19 mouse cellular contexts compared by ENCODE assay signal in the genomic region with DNA sequence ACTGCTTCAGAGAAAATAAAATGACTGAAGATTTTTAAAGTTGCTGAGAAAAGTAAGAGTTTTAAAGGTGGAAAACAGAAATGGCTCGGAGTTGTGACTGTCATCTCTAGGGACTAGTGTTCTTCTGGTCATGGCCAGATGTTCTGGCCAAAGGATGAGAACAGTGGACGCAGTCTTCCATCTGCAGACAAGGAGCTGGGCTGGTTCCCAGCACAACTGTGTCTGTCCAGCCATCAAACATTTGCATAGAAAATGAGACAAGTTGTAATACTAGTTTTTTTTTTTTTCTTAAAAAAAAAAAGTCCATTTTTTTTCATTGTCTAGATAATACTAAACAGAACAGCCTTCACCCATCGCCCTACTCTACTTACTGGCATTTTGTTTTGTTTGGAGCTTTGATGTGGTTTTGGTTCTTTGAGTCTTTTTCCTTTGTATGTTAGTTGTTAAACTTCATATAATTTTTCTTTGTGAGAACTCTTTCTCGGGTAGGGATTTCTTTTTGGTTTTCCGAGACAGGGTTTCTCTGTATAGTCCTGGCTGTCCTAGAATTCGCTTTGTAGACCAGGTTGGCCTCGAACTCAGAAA. TPM values are rescaled to one million over a fixed set of nuclear protein-coding genes. Genes with fewer than 3 reads are reported as not detected.
A peak's percentile ranks its signal among the peaks of the same experiment; 100 is the strongest.
DNase-seq lines count a peak whose midpoint lies in the region; ATAC-seq and TF ChIP-seq lines count a peak whose summit lies in the region.
"Had no signal": no experiment of that assay in that cellular context is flagged by ENCODE, and none has a peak within 500 bp of the region (broad histone marks: within the 10 kb centered on the region; RNA-seq: fewer than 3 reads in every experiment).

No protein-coding gene starts in this region.

- H3K9me3 ChIP-seq in stomach, embryonic 16.5 days (replicated peaks; ENCODE audit: control insufficient read depth, low read length) = no peaks in the 10 kb centered on the region
- no peaks in the 10 kb centered on the region for H3K9me3 ChIP-seq in stomach, postnatal 0 days (ENCODE audit: control insufficient read depth, low read length)
- H3K9me3 ChIP-seq in heart, embryonic 16.5 days (replicated peaks; ENCODE audit: control insufficient read depth, low read length) = no peaks in the 10 kb centered on the region
- H3K9me3 ChIP-seq: embryonic facial prominence, embryonic 10.5 days; G1E; heart, embryonic 15.5 days; limb, embryonic 15.5 days; liver, embryonic 15.5 days; midbrain, embryonic 10.5 days had no signal

- intact Hi-C loops in left cerebral cortex, postnatal 4 days (cut with DNase I) = loop anchor here (5.0 kb wide), 1 partner anchor 318 kb away; no protein-coding TSS in a partner anchor

- no peak overlapping the region for H3K4me2 ChIP-seq in stomach, embryonic 16.5 days (ENCODE audit: low read depth, low read length)
- H3K4me2 ChIP-seq in stomach, postnatal 0 days (replicated peaks; ENCODE audit: low read depth) = no peak overlapping the region
- H3K4me2 ChIP-seq in heart, embryonic 16.5 days (ENCODE audit: low read depth, low read length) = no peak overlapping the region
- H3K4me2 ChIP-seq: heart, embryonic 15.5 days; hindbrain, embryonic 14.5 days; limb, embryonic 15.5 days; liver, embryonic 15.5 days had no signal

- peaks cover 17% of the 10 kb centered on the region for H3K4me1 ChIP-seq in stomach, embryonic 16.5 days (ENCODE audit: control insufficient read depth, insufficient read depth, low read length)
- H3K4me1 ChIP-seq in stomach, postnatal 0 days (replicated peaks; ENCODE audit: control insufficient read depth, insufficient read depth) = 0 out of 2 replicates have a peak, but pooled peaks cover 2% of the 10 kb centered on the region
- peaks cover 14% of the 10 kb centered on the region for H3K4me1 ChIP-seq in heart, embryonic 16.5 days (ENCODE audit: control insufficient read depth, insufficient read depth, low read length)

- no peak for TF ChIP-seq EP300 in stomach, postnatal 0 days (optimal IDR thresholded peaks at IDR 0.05)

- H3K4me3 ChIP-seq in stomach, embryonic 16.5 days (replicated peaks; ENCODE audit: low read length) = no peak overlapping the region
- H3K4me3 ChIP-seq in stomach, postnatal 0 days (ENCODE audit: low read depth, low read length) = no peak overlapping the region
- H3K4me3 ChIP-seq in heart, embryonic 16.5 days (ENCODE audit: low read length) = no peak overlapping the region
- H3K4me3 ChIP-seq: embryonic facial prominence, embryonic 10.5 days; heart, embryonic 15.5 days; limb, embryonic 15.5 days; liver, embryonic 15.5 days; midbrain, embryonic 10.5 days had no signal

- WGBS in stomach, embryonic 16.5 days = 88% methylated on average over 7 of the region's 7 CpGs
- WGBS in stomach, postnatal 0 days = 88% methylated on average over 7 of the region's 7 CpGs
- WGBS in heart, embryonic 16.5 days = 89% methylated on average over 7 of the region's 7 CpGs

- DNase-seq in stomach, postnatal 0 days (ENCODE audit: low spot score) = no peak
- DNase-seq in left cerebral cortex, postnatal 4 days = no peak
- no peak for DNase-seq in urinary bladder, adult 2 months (ENCODE audit: low spot score)
- no peak for DNase-seq in MN1 (ENCODE audit: low spot score)
- DNase-seq: cerebellum, adult 2 months; spleen, adult 18-20 months; thymus, adult 2 months had no signal

- peak overlapping the region; percentile 8; the same call in 1 of the 2 replicates for H3K27ac ChIP-seq in stomach, embryonic 16.5 days (ENCODE audit: low read length)
- H3K27ac ChIP-seq in stomach, postnatal 0 days (replicated peaks) = no peak overlapping the region
- 0 out of 2 replicates have a peak overlapping the region, but pooled peaks have one; percentile 26 for H3K27ac ChIP-seq in heart, embryonic 16.5 days (ENCODE audit: low read length)
- H3K27ac ChIP-seq: embryonic facial prominence, embryonic 10.5 days; heart, embryonic 15.5 days; hindbrain, embryonic 14.5 days; kidney, postnatal 0 days; limb, embryonic 15.5 days; macrophage; midbrain, embryonic 10.5 days had no signal

- ATAC-seq in stomach, embryonic 16.5 days (ENCODE audit: insufficient read depth, low FRiP score) = no peak
- ATAC-seq in stomach, postnatal 0 days (ENCODE audit: low FRiP score, low TSS enrichment) = no peak
- ATAC-seq in activated CD4-positive, CD25-positive, alpha-beta regulatory T cell, adult 4 months = peak; percentile 52
- ATAC-seq in heart, embryonic 16.5 days (replicated peaks; ENCODE audit: extremely low read depth, insufficient read depth, low FRiP score) = no peak

- H3K27me3 ChIP-seq in stomach, embryonic 16.5 days (ENCODE audit: control insufficient read depth, insufficient read depth, low read length) = no peaks in the 10 kb centered on the region
- no peaks in the 10 kb centered on the region for H3K27me3 ChIP-seq in stomach, postnatal 0 days (ENCODE audit: control insufficient read depth, insufficient read depth, low read length)
- no peaks in the 10 kb centered on the region for H3K27me3 ChIP-seq in heart, embryonic 16.5 days (ENCODE audit: control insufficient read depth, insufficient read depth, low read length)
- H3K27me3 ChIP-seq: heart, embryonic 15.5 days; limb, embryonic 15.5 days; liver, embryonic 15.5 days had no signal

- TF ChIP-seq CTCF in stomach, postnatal 0 days (IDR thresholded peaks at IDR 0.05; ENCODE audit: low read depth) = no peak

- H3K9ac ChIP-seq in stomach, embryonic 16.5 days (ENCODE audit: low read length) = no peak overlapping the region
- no peak overlapping the region for H3K9ac ChIP-seq in stomach, postnatal 0 days (ENCODE audit: low read length)
- no peak overlapping the region for H3K9ac ChIP-seq in heart, embryonic 16.5 days (ENCODE audit: low read length)
- H3K9ac ChIP-seq: heart, embryonic 15.5 days; hindbrain, embryonic 14.5 days; limb, embryonic 15.5 days; liver, embryonic 15.5 days had no signal

- no peaks in the 10 kb centered on the region for H3K36me3 ChIP-seq in stomach, embryonic 16.5 days (ENCODE audit: control insufficient read depth, insufficient read depth, low read length)
- no peaks in the 10 kb centered on the region for H3K36me3 ChIP-seq in stomach, postnatal 0 days (ENCODE audit: control insufficient read depth, insufficient read depth, low read length)
- H3K36me3 ChIP-seq in heart, embryonic 16.5 days (ENCODE audit: control insufficient read depth, insufficient read depth) = no peaks in the 10 kb centered on the region
- H3K36me3 ChIP-seq: heart, embryonic 15.5 days; limb, embryonic 15.5 days had no signal

RNA-seq across cellular contexts. Expression of a gene that starts 23.6 kb away (rescaled TPM):
- 82.4 and 85.6 TPM in 2 replicates for polyA plus RNA-seq in stomach, embryonic 16.5 days (2015; fragmentation: Nextera tagmentation; extraction: Ambion mirVana)
- 56.5 and 56.8 TPM in 2 replicates for polyA plus RNA-seq in stomach, postnatal 0 days (2015; fragmentation: Nextera tagmentation; extraction: Ambion mirVana)
- polyA plus RNA-seq in activated CD4-positive, CD25-positive, alpha-beta regulatory T cell, adult 4 months (2017; shearing (Covaris generic)) = 10 to 100 TPM; 45.4 to 47.0 TPM
- polyA plus RNA-seq in heart, embryonic 16.5 days (2015; fragmentation: Nextera tagmentation; extraction: Ambion mirVana) = 47.8 and 56.4 TPM in 2 replicates
- total RNA-seq in left cerebral cortex, postnatal 4 days (2021) = 10 to 100 TPM; 41.0 to 42.3 TPM
- polyA plus RNA-seq in urinary bladder, adult 2 months (2012; rRNA removed) = 72.0 and 74.3 TPM in 2 replicates
